Mouse (Mus musculus) liver, embryonic 14.5 days (tissue): ENCODE results near the gene Tnfrsf4. TPM values are rescaled to one million over a fixed set of nuclear protein-coding genes. Genes with fewer than 3 reads are reported as not detected.
A peak's percentile ranks its signal among the peaks of the same experiment; 100 is the strongest.

ENCODE experiments used
- ATAC-seq: fragments of 200-750 bp; cut with Nextera tagmentation; 2 replicates; pipeline ENCODE4 v1.8.0; 2017; ENCODE audit warnings: moderate number of reproducible peaks, mild to moderate bottlenecking, moderate library complexity; ENCODE audit not compliant: insufficient read depth
- DNase-seq, 3 experiments: peaks; one replicate each; pipeline ENCODE4 v3.0.0-alpha.2; 2012 to 2013; ENCODE audit warnings: low read depth in 3 of 3, low spot score in 3 of 3
- H3K27ac ChIP-seq: fragments of 300-500 bp; sonication (generic); 2 replicates; pipeline ENCODE4 v1.5.1; 2014; ENCODE audit warnings: moderate library complexity, mild to moderate bottlenecking, control low read depth, inconsistent platforms
- H3K27me3 ChIP-seq: fragments of 300-500 bp; sonication (generic); 2 replicates; pipeline ENCODE4 v1.6.1; 2014; ENCODE audit warnings: mild to moderate bottlenecking, low read length, moderate library complexity; ENCODE audit not compliant: control insufficient read depth, insufficient read depth
- H3K36me3 ChIP-seq: fragments of 300-500 bp; sonication (generic); replicated peaks from 2 replicates; pipeline ENCODE4 v1.6.1; 2014; ENCODE audit warnings: low read depth; ENCODE audit not compliant: control insufficient read depth, insufficient read depth
- H3K4me1 ChIP-seq, 2 experiments: fragments of 200-500 bp in 1 of 2; fragments of 300-500 bp in 1 of 2; sonication (generic) in 1 of 2; replicated peaks; 2 replicates each; pipeline ENCODE4 v1.6.1; 2012 to 2014; ENCODE audit warnings: antibody characterized with exemption in 1 of 2, inconsistent platforms in 1 of 2, low read length in 1 of 2; ENCODE audit not compliant: control insufficient read depth in 2 of 2, insufficient read depth in 2 of 2
- H3K4me2 ChIP-seq: fragments of 300-500 bp; sonication (generic); 2 replicates; pipeline ENCODE4 v1.6.1; 2014; ENCODE audit warnings: low read depth, mild to moderate bottlenecking, control low read depth, moderate library complexity
- H3K4me3 ChIP-seq, 2 experiments: fragments of 200-500 bp in 1 of 2; fragments of 300-500 bp in 1 of 2; sonication (generic) in 1 of 2; 2 replicates each; pipeline ENCODE4 v1.5.1; 2012 to 2014; ENCODE audit warnings: low read depth in 2 of 2, low read length in 2 of 2, mild to moderate bottlenecking in 2 of 2, control low read depth in 1 of 2, inconsistent platforms in 1 of 2, moderate library complexity in 1 of 2; ENCODE audit not compliant: insufficient read depth in 1 of 2
- H3K9ac ChIP-seq: fragments of 300-500 bp; sonication (generic); replicated peaks from 2 replicates; pipeline ENCODE4 v1.6.1; 2014; ENCODE audit warnings: mild to moderate bottlenecking, control low read depth, moderate library complexity
- H3K9me3 ChIP-seq: fragments of 300-500 bp; sonication (generic); 2 replicates; pipeline ENCODE4 v1.6.1; 2016; ENCODE audit warnings: low read length, mixed read lengths; ENCODE audit not compliant: control insufficient read depth
- CTCF ChIP-seq: IDR thresholded peaks from 2 replicates; pipeline ENCODE4 v1.5.1; 2016; ENCODE audit warnings: antibody characterized with exemption, low read depth, control low read depth
- EP300 ChIP-seq: IDR thresholded peaks from 2 replicates; pipeline ENCODE4 v1.6.1; 2016; ENCODE audit warnings: antibody characterized with exemption, low read depth
- WGBS: fragments of 180-500 bp; shearing (Covaris S2); extraction: QIAGEN DNeasy Blood & Tissue Kit; methylation state at CpG from one replicate; pipeline ENCODE4 v1.1.7; 2014; ENCODE audit not compliant: insufficient replicate concordance; 5-methylcytosine and 5-hydroxymethylcytosine counted together
- polyA plus RNA-seq, 2 experiments: library from polyadenylated mRNA; depleted of rRNA in 1 of 2; stranded (reverse) in 1 of 2; unstranded in 1 of 2; fragments of >200 nt; fragmentation: Nextera tagmentation in 1 of 2; extraction: Ambion mirVana in 1 of 2; gene quantifications; 2 replicates each; pipeline versions ENCODE4 v1.2.1 to v1.2.3; 2012 to 2014

The Tnfrsf4 gene
- polyA plus RNA-seq, 2 experiments, result 0.13 to 1.0 TPM

DNA sequence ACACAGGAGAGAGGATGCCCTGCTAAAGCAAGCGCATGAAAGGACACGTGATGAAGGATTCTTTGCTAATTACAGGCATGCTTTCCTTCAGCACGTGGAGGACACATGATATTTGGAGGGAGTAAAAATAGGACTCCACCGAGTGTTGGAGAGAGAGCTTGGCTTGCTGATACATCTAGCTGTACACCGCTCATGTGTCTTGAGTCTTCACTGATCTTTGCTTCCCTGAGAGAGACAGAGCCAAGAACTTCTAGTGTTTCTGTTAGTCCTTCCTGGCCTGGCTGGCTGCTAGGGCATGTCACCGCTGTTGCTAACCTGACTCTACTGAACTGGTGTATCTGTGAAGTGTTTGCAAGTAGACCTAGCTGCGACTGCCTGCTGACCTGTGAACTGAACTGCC lies 10.5 kb downstream of the Tnfrsf4 start:
- H3K9ac ChIP-seq, result no peak overlapping the region
- H3K4me1 ChIP-seq, result 0 out of 4 replicates have a peak, but pooled peaks cover 0 to 3% of the 10 kb centered on the region in 2 experiments
- TF ChIP-seq CTCF (no peak), EP300 (no peak)
- no peak overlapping the region for H3K4me3 ChIP-seq
- H3K9me3 ChIP-seq, result no peaks in the 10 kb centered on the region
- no peak overlapping the region for H3K27ac ChIP-seq
- ATAC-seq (no peak), DNase-seq (no peak)
- 76% methylated on average over 7 of the region's 7 CpGs for WGBS
- no peaks in the 10 kb centered on the region for H3K36me3 ChIP-seq
- no peak overlapping the region for H3K4me2 ChIP-seq
- no peaks in the 10 kb centered on the region for H3K27me3 ChIP-seq

DNA sequence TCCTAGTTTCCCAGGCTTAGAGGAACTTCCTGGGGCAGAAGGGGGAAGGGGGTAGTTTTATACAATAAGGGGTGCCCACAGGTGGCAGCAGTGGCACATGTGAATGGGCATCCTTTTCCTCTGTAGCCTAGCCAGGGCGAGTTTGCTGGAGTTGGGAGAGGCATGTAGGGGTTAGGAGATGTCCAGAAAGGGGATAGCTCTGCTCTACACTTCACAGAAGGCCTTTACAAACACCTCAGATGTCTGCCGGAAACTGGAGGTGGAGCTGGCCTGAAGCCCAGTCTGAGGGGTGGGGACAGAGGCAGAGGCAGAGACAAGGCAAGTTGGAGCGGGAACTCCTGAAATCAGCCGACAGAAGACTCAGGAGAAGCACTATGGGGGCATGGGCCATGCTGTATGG lies 12.4 kb downstream of the Tnfrsf4 start, which contains the start of gene Tnfrsf18:
Gene Tnfrsf18, plus strand, starts transcription at position 152 of the 400 bp plus-strand sequence.
- WGBS, result 41% methylated on average over 4 of the region's 4 CpGs
- no peak for DNase-seq
- no peak for ATAC-seq
- Histone ChIP-seq H3K9ac (no peak within 1 kb of the TSS), H3K4me2 (no peak within 1 kb of the TSS), H3K4me3 (no peak within 1 kb of the TSS), H3K4me1 (peaks cover 0 to 3% of the 10 kb centered on the region in 2 experiments; a peak in 1 of 4 replicates), H3K27me3 (no peaks in the 10 kb centered on the region), H3K36me3 (no peaks in the 10 kb centered on the region), H3K9me3 (no peaks in the 10 kb centered on the region), H3K27ac (no peak within 1 kb of the TSS)
- TF ChIP-seq CTCF (no peak), EP300 (no peak)

DNA sequence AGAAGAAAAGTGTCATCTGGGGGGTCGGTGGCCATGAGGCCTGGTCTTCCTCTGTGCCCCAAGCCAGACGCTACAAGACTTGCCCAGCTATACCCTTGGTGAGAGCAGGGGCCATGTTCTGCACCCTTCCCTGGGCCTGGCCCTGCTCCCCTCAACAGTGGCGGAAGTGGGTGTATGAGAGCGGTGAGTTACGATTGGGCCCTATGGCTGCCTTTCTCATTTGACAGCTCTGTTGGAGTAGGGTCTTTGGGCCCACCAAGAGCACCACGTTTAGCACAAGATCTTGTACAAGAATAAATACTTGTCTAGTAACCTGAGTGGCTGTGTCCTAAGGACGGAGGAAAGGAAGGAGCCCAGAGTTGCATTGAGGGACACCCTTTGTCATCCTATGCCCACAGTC lies 14.9 kb downstream of the Tnfrsf4 start:
- no peak overlapping the region for H3K4me2 ChIP-seq
- no peak for DNase-seq
- no peaks in the 10 kb centered on the region for H3K36me3 ChIP-seq
- H3K27me3 ChIP-seq, result no peaks in the 10 kb centered on the region
- TF ChIP-seq CTCF (no peak), EP300 (no peak)
- no peak for ATAC-seq
- H3K9ac ChIP-seq, result no peak overlapping the region
- no peak overlapping the region for H3K4me3 ChIP-seq
- H3K27ac ChIP-seq, result no peak overlapping the region
- H3K4me1 ChIP-seq, result peaks cover 0 to 14% of the 10 kb centered on the region in 2 experiments; a peak in 2 of 4 replicates
- H3K9me3 ChIP-seq, result no peaks in the 10 kb centered on the region
- 79% methylated on average over 7 of the region's 7 CpGs for WGBS

DNA sequence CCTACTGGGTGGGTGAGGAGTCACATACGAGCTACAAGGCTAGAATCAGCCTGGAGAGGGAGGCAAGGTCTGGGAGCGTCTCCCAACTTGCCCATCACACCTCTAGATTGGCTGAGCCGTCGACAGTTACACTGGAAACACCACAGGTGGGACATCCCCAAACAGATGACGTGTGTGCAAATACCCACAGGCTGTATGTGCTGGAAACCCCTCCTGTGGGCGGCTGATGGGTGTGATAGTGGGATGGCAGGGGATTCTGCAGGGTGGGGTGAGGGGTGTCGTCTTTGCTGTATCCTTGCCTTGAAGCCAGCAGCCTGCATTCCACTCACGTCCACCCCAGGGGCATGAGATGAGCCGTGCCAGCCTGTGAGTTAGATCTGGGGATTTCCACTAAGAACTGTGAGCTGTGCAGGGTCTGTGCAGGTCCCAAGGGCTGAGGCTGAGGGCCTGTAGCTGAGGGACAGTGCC lies 17.0 kb downstream of the Tnfrsf4 start:
- Histone ChIP-seq H3K27me3 (peaks cover 15% of the 10 kb centered on the region), H3K4me2 (peak overlapping the region; percentile 56), H3K9me3 (no peaks in the 10 kb centered on the region), H3K36me3 (no peaks in the 10 kb centered on the region), H3K9ac (peak overlapping the region; percentile 41; the same call in 1 of the 2 replicates), H3K4me1 (peaks cover 0 to 14% of the 10 kb centered on the region in 2 experiments; a peak in 2 of 4 replicates), H3K27ac (no peak overlapping the region), H3K4me3 (peak overlapping the region; percentile 46 to 75)
- no peak for ATAC-seq
- 51% methylated on average over 9 of the region's 9 CpGs for WGBS
- DNase-seq, result no peak
- no peak for TF ChIP-seq CTCF
- no peak for TF ChIP-seq EP300

DNA sequence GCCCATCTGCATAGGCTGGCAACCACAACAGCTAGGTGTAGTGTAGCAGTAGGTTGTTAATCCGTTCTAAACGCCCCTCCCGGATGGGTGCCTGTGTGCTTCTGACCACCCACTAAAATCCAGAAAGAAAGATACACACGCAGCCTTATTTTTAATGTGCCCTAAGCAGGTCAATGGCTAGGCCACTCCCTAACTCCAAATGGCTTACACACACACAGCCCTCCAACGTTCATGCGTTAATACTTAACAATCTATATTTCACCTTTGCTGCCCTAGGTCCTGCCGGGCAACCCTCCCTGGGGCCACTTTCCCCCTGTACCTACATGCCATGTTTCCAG lies 17.6 kb downstream of the Tnfrsf4 start:
- no peak for TF ChIP-seq CTCF
- TF ChIP-seq EP300, result no peak
- WGBS, result 18% methylated on average over 7 of the region's 7 CpGs
- Histone ChIP-seq H3K36me3 (no peaks in the 10 kb centered on the region), H3K27me3 (peaks cover 19% of the 10 kb centered on the region), H3K4me2 (peak overlapping the region; percentile 56), H3K9ac (peak overlapping the region; percentile 41; the same call in 1 of the 2 replicates), H3K27ac (no peak overlapping the region), H3K4me3 (peak overlapping the region; percentile 46 to 75), H3K4me1 (peaks cover 0 to 14% of the 10 kb centered on the region in 2 experiments; a peak in 2 of 4 replicates), H3K9me3 (no peaks in the 10 kb centered on the region)
- ATAC-seq, result peak; percentile 24; the same call in 1 of the 2 replicates
- DNase-seq, result no peak
